Mouse (Mus musculus): ENCODE measurements around the gene Ppp2r5c.

GRCm38 (mm10) chr12:110541528-110541927, 94.6 kb downstream of the Ppp2r5c start:
- TF ChIP-seq CTCF (IDR thresholded peaks at IDR 0.05; ENCODE audit: control insufficient read depth, insufficient read depth, low read length): no peak
- no peak for TF ChIP-seq POLR2A (IDR thresholded peaks at IDR 0.05; ENCODE audit: borderline replicate concordance, control insufficient read depth, low read depth, low read length)

Measured in bone marrow, adult 2 months (tissue).